Mouse (Mus musculus) regulatory T cell (primary cell): ENCODE measurements around the gene Diaph2.

Source experiments
- in situ Hi-C: fragments of 300-600 bp; cut with MboI, MseI; formaldehyde crosslinking; loops from one replicate; pipeline ENCODE4 v1.15.1; 2025; ENCODE audit warnings: high pct_unique_total_duplicates

Diaph2 gene

GRCm38 (mm10) chrX:129749571-129750061 lies at the start of gene Diaph2:
Gene Diaph2 (plus strand): TSS chrX:129749742.
- in situ Hi-C loops = loop anchor here (25.0 kb wide), 1 partner anchor 437 kb away; no protein-coding TSS in a partner anchor

DNA sequence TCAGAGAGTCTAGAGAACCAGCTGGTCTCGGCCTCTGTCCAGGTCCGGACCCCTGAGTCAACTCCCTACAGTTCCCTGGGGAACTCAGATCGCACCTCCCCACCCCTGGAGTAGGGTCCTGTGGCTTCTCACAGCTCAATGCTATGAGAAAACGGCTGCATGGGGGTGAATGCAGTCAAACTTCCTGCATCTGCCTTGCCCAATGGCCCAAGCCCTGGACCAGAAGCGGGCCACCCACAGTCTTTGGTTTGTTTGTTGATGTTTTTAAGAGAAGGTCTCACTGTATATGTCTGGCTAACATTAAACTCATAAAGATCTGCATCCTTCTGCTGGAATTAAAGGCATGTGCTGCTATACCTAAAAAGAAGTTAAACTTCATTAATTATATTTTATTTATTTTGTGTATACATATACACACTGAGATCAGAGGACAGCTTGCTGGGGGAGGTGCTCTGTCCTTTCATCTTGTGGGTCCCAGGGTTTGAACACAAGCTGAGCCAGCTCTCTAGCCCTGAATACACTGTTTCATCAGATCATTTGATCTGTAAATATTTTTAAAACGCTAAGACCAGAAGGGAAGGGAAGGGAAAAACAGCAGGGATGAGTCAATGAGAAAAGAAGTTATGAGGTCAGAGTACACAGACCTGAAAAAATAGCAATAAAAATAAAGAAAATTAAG lies 47.8 kb upstream of the Diaph2 start:
- in situ Hi-C loops = no loop called here

GRCm38 (mm10) chrX:129709656-129710055 lies 39.9 kb upstream of the Diaph2 start:
- in situ Hi-C loops = no loop called here

DNA sequence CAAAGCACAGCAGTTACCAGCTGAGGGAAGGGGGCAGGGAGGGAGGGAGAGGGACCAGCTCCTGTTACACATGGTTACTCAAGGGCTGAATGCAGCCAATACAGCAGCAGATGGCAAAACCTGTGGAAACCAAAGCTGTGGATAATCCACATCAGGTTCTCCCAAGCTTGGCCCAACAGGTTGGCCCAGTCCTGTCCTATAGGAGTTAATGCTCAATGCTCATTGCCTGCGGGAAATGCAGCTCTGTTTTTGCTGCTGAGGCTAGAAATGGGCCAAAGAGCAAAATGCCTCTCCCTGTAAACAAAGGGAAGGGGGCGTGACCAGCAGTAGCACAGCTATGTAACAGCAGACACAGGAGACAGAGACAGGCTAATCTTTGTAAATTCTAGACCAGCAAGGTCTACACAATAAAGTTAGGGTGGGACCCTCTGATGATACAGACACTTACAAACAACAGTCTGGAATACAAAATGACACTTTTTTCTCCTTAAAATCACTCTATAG lies 20.8 kb upstream of the Diaph2 start:
- in situ Hi-C loops = loop anchor here (5.0 kb wide), 1 partner anchor 329 kb away; no protein-coding TSS in a partner anchor

DNA sequence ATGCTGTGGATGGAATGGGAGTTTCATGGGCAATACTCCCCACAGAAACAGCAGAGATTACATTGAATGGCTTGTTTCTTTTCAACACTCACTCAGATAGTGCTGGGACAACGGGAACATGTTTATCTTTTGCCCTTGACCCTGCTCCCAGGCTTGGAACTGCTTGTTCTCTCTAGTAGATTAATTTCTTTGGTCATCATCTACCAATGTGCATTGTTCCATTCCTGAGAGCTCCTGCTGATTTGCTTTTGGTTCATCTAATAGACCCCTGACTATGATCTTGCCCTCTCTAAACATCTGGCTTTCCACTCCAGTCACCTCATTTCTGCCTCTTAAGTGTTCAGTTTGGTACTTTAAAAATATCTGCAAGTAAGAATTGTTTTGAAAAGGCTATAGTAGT lies 13.0 kb upstream of the Diaph2 start:
- in situ Hi-C loops = no loop called here

DNA sequence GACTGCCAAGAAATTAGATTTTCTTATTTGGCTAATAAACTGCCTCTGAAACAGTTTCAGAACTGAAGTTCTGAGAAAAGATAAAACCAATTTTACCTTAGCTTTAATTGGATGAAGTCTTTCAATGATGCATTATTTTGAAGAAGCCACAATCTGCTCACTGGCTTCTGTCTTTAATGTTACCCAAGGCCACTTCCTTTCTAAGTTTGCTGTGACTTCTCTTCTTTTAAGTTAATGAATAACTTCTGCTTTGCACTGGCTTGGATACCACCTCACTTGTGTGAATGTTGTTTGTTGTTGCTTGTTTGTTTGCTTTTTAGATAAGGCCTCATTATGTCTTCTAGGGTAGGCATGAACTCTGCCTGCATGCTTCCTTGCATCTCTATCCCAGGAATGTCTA lies 10.3 kb upstream of the Diaph2 start:
- in situ Hi-C loops = no loop called here

- in situ Hi-C loops = no loop called here
Observed at GRCm38 (mm10) chrX:129742981-129743380, 6.6 kb upstream of the Diaph2 start.

GRCm38 (mm10) chrX:129745976-129746375 lies 3.6 kb upstream of the Diaph2 start:
- in situ Hi-C loops = no loop called here

DNA sequence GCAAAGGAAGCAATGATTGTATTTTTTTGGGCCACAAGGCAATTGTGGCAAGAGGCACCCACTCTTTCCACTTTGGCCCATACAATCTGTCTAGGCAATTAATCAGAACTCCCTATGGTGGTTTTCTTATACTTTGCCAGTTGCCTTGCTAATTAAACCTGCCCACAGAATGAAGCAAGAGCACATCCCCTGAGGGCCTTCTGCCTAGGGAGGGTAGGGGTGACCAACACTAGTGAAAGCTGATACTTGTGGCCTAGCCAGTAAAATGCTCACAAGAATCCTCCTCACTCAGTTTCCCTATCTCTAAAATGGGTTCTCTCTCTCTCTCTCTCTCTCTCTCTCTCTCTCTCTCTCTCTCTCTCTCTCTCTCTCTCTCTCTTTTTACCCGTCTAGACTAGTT lies 440 bp upstream of the Diaph2 start:
- in situ Hi-C loops = no loop called here

- in situ Hi-C loops = loop anchor here (25.0 kb wide), 1 partner anchor 438 kb away; no protein-coding TSS in a partner anchor
Observed at GRCm38 (mm10) chrX:129750094-129750569, 590 bp downstream of the Diaph2 start.

- in situ Hi-C loops = loop anchor here (25.0 kb wide), 1 partner anchor 438 kb away; no protein-coding TSS in a partner anchor
Observed at GRCm38 (mm10) chrX:129750606-129751005, 1.1 kb downstream of the Diaph2 start.

DNA sequence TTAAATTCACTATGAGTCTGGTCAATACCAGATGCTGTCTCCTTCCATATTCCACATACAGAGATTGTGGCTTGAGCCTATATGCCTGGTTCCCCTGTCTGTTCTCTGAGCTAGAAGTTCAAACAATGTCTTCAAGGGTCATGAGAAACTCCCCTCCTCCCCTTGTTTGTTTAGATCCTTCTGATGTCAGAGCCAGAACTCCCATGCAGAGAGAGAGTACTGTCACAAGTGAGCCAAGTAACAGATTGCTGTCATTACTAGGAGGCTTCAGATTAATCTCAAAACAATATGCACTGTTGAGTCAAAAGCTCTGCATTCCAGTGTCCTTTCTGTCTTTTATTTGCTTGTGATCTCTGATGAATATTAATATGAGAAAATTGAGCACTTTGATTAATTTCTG lies 7.1 kb downstream of the Diaph2 start:
- in situ Hi-C loops = loop anchor here (25.0 kb wide), 1 partner anchor 444 kb away; no protein-coding TSS in a partner anchor

- in situ Hi-C loops = loop anchor here (25.0 kb wide), 1 partner anchor 450 kb away; no protein-coding TSS in a partner anchor
Observed at GRCm38 (mm10) chrX:129762649-129763048, 13.1 kb downstream of the Diaph2 start.

GRCm38 (mm10) chrX:129765378-129765777 lies 15.8 kb downstream of the Diaph2 start:
- in situ Hi-C loops = loop anchor here (25.0 kb wide), 1 partner anchor 453 kb away; no protein-coding TSS in a partner anchor

DNA sequence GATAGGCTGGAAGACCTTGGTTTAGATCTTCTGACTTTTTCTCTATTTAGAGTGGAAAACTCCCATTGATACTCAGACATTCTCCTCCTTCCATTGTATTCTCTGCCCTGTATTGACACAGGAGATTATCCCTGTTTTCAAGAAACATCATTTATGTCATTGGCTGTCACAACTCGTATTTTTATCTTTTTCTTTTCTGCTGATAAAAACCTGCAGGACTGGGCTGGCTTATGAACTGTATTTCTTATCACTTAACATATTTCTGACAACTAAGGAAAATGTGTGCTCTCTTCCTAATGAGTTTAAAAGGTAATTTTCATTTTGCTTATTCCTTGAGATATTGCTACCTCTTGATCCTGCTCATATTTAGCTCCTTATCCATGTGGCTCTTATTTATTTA lies 17.3 kb downstream of the Diaph2 start:
- in situ Hi-C loops = loop anchor here (25.0 kb wide), 1 partner anchor 455 kb away; no protein-coding TSS in a partner anchor

DNA sequence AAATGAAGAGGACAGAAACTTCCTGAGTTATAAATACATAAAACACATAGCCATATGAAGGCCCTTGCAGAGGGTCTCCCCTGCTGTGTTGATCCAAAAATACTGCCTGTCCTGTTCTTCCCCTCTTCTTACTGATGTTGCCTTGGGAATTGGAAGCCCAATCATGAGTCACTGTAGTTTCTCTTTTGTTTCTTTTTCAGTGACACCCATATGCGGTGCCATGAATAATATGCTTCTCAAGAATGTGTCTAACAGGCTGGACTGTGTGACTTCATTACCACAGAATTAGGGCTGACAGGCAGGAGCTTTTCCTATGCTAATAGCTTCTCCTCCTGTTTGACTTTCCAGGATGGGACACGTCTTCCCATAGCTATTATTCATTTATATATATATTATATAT lies 21.1 kb downstream of the Diaph2 start:
- in situ Hi-C loops = loop anchor here (25.0 kb wide), 1 partner anchor 458 kb away; no protein-coding TSS in a partner anchor

- in situ Hi-C loops = loop anchor here (25.0 kb wide), 1 partner anchor 461 kb away; no protein-coding TSS in a partner anchor
Observed at GRCm38 (mm10) chrX:129773556-129774255, 24.2 kb downstream of the Diaph2 start.

- in situ Hi-C loops = loop anchor here (25.0 kb wide), 1 partner anchor 462 kb away; no protein-coding TSS in a partner anchor
Observed at GRCm38 (mm10) chrX:129774478-129774877, 24.9 kb downstream of the Diaph2 start.

DNA sequence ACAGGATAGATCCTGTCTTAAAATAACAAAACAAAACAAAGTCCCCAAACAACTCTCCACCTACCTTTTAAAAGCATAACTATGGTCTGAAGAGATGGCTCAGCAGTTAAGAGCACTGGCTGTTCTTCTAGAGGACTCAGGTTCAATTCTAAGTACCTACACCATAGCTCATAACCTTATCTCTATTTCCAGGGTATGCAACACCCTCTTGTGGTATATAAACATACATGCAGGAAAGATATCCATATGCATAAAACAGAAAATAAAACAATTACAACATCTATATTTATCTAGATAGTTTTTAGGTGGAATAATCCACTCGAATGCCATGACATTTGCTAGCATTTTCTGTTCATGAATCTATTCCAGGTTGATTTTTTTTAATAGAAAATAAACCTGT lies 27.2 kb downstream of the Diaph2 start:
- in situ Hi-C loops = no loop called here

DNA sequence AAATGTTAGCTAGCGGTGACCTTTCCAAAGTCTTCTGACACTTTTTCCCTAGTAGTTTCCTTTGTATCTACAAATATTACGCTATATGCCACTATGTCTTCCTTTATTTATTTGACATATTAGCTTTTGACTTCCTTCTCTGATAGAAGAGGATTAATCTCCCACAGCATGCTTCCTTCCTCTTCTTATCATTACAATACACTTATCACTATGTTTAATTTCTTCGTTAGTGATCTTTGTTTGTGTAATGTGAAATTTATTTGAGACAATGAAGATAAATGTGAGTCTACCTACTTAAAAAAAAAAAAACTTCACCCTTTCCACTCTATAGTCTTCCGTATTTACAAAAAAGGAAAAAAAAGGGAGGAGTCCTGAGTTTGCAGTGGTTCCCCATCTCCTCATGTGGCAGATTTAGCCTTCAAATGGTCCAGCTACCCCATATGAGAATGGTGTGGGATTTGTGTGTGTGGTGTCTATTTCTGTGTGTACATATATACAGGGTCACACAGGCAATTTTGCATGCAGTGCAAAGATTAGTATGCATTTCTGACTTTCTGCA lies 27.9 kb downstream of the Diaph2 start:
- in situ Hi-C loops = no loop called here

- in situ Hi-C loops = no loop called here
Observed at GRCm38 (mm10) chrX:129781844-129782243, 32.3 kb downstream of the Diaph2 start.

DNA sequence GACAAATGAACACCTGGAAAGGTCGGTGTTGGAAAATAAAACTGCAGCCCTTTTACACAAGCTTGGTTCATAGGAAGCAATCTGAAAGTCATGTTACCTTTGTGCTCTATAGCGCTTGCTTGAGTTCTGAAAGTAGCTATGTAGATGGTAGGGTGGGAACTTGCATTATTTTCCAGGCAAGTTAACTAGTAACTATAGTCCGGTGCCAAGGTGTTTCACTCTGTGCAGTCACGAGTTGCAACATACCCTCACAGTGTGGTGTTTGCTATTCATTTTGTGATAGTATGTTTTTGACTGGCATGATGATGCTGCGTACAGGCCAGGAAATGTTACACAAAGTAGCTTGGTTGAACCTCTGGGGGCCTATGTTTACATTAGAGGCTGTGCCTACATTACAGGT lies 34.5 kb downstream of the Diaph2 start:
- in situ Hi-C loops = no loop called here
